Mouse (Mus musculus): Measurements from ENCODE around the gene Kcna2.

The Kcna2 gene

DNA sequence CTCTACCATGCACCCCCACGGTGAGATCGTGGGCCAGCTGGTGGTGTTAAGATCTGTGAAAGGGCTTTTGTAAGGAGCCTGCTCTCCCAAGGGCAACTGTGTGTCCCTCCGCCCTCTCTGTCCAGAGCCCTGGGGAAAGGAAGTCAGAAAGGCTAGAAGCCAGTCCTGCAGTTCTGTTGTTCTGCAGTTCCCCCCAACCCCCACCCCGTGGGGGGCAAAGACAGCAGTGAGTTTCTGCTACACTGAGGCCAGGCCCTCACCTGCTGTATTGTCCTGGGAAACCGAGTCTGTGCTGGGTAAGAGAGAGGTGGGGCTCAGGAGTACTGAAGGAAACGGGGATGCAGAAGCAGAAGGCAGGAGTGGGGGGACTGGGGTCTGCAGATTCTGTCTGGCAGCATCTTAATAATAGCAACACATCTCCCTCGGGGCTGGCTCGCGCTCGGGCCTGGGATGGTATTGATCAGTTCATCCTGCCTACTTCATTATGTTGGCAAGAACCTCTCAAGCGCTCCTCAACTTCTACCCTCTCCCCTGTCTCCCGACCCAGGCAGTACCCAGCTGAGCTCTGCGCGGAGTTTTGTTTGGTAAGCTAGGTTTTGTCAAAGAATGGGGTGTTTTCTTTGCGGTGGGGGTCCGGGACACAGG is at the start of gene Kcna2:
Gene Kcna2, plus strand, starts transcription at position 336 of the 645 bp plus-strand sequence.
- DNase-seq (ENCODE audit: low read depth, low spot score) = no peak

DNA sequence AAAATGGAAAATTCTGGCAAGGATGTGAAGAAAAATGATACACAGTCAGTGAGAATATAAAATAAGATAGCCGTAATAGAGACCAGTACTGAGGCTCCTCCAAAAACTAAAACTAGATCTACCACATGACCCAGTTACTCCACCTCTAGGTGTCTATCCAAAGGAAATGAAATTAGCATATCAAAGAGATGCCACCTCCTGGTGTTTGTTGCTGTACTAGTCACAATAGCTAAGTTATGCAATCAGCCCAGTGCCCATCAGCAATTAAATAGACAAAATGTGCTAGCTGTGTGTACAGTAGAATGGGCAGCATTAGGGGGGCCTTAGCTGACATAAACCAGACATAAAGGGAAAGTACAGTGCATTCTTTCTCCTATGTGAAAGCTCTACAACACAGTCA is 39.5 kb upstream of the Kcna2 start:
- DNase-seq (ENCODE audit: low read depth, low spot score) = no peak

DNA sequence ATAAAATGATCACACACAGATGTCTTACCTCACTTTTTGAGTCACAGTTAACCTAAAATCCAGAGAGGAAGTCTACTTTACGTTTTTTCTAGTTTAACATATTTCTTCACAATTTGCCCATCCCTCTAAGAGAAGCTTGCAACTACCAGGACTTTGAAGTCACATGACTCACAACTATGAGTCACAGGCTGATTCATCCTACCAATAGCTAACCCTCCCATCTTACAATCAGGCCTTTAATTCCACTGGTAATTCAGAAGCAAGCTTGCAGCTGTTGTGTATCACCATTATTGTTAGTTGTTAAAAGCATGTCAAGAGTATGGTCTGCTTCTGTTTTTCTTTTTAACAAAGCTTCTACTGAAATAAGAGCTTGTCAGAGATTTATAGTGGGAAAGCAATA is 38.2 kb upstream of the Kcna2 start:
- no peak for DNase-seq (ENCODE audit: low read depth, low spot score)

DNA sequence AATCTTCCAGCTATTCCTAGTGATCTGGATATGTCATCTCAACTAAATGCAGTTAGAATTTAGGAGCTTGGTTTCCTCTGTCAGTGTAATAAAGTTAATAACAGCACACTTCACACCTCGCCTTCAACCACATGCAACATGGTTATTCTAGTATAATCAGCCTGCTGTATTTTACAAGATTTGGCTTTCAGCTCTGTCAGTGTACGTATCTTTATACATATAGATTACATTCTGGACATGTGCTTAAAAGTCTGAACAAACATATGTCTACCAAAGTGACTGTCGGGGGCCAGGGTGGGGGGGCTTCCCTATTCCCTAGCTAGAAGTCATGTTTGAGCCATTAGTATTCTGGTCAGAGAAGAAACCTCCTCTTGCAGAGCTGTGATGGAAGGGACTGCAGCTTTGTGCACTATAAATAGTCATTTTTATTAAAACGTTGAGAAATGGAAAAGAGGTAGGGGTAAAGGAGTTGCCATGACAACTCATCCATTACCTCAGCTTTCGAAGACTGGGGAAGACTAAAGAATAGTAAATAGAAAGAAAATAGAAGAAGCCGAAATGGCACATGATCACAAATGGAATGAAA is 35.3 kb upstream of the Kcna2 start:
- no peak for DNase-seq (ENCODE audit: low read depth, low spot score)

DNA sequence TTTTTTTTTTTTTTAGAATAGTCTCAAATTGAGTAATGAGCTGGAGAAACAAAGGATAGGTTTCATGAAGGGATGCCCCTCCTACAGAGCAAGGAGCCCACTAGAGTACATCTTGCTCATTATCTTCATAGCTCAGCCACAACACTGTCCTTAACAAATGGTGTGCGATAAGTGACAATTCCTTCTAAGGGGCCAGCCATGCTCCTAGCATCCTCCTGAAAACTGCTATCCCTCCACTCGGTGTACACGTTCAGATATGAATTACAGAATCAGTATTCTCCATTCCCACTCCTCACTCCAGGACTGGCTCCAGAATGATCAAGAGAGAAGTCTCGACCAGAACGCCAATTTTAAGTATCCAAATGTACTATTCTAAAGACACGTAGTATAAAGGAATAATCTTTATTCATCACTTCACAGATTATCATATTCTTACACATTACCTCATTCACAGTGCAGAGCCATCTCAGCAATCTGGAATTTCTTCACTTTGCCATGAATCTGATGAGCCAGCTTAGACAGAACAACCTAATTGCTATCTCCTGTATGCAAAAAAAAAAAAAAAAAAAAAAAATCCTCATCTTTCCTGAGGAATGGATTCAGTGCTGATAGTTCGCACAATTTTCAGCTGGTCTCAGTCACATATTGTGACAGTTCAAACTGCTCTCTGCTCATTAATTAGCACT is 34.6 kb upstream of the Kcna2 start:
- no peak for DNase-seq (ENCODE audit: low read depth, low spot score)

DNA sequence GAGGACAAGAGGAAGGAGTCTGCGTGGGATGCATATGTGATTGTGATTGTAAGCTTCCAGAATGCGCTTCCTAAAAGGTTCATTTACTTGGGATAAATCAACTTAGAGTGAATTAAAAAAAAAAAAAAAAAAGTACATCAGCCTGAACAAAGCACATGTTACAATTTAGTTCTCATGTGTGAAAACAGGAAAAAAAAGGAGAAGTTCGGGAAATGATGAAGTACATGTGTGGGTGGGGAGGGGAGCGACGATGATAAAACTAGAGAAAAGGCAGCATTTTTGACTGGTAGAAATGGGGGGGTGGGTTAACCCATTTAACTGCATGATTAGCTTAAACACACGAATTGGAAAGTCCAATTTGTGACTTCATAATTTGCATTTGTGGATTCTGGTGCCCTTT is 33.7 kb upstream of the Kcna2 start:
- DNase-seq (ENCODE audit: low read depth, low spot score) = no peak

DNA sequence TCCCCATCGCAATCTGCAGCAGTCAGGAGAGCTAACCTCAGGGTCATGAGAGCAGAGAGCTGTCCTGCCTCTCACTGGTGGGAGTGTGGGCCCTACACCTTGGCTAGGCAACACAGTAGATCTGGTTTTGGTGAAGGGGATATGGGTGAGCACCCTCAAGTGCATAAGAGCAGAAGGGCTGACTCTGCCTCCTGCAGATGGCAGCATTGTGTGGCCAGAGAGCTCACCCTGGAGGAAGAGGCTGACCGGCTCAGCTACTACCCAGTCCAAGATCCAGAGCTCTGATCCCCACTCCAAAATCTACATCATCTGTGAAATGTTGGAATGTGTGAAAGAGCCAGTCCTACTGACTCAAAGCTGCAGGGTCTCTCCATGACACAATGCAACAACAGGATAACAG is 27.1 kb upstream of the Kcna2 start:
- DNase-seq (ENCODE audit: low read depth, low spot score) = no peak

DNA sequence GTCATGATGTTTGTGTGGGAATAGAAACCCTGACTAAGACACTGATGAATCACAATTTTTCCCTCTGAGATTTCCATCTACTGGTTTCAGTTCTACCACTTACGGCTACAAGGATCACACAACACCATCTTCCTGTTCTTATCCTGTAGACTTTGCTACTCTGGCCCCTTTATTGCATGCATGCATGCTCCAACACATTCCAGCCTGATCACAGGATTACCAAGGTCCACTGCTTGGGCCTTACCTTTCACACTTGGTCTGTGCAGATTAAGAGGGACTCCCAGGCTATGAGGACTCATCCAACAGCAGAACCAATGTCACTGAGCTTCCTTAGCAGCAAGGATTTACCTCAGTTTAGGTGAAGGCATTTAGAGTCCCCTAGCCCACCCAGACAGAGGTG is 25.2 kb upstream of the Kcna2 start:
- DNase-seq (ENCODE audit: low read depth, low spot score) = no peak

DNA sequence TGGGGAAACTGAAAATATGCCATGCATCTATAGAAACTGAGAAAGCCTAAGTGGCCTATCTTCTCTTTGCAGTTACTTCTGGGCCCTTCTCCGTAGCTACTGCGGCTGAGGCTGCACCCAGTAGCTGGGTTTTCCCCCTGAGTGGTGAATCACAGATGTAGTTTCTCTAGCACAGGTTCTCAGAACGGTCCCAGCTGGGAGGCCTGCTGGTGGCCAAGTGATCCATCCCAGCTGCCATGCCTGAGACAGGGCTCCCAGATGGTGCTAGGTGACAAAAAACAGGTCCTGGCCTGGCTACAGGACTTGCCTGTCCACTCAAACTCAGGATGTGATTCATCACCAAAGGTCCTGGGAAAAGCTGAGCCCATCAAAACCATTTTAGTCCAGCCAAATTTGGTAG is 24.3 kb upstream of the Kcna2 start:
- no peak for DNase-seq (ENCODE audit: low read depth, low spot score)

DNA sequence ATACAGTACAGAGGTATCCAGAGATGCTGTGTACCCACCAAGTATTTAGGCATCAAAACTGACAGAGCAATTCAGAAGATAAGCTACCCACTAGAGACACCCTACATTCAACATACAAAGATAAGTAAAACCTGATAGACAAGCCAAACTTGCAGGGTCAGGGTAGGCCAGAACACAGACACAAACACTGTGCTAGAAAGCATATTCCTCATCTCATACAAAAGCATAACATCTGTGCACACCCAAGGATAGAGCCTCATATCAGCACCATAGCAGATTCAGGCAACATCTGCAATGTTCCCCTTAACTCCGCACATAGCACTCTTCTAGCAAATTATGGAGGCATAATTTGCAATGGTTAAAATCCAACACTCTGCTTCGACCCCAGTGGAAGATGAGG is 23.8 kb upstream of the Kcna2 start:
- no peak for DNase-seq (ENCODE audit: low read depth, low spot score)

DNA sequence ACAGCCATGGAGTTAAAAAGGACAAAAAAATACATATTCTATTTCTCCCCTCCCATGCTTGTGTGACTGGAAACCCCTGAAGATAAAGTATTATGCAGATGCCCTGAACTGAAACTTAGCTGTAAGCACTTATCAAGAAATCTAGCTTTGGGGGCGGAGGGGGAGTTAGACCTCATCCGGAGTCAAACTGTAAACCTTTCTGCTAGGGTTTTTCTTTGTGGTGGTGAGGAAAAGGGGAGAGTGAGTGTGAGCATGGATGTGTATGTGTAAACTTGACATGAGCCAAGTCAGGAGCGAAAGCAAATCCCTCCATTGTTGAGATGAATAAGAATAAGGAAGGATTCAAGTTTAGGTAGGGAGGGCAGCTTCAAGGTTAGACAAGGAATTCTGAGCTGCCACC is 20.1 kb upstream of the Kcna2 start:
- no peak for DNase-seq (ENCODE audit: low read depth, low spot score)

DNA sequence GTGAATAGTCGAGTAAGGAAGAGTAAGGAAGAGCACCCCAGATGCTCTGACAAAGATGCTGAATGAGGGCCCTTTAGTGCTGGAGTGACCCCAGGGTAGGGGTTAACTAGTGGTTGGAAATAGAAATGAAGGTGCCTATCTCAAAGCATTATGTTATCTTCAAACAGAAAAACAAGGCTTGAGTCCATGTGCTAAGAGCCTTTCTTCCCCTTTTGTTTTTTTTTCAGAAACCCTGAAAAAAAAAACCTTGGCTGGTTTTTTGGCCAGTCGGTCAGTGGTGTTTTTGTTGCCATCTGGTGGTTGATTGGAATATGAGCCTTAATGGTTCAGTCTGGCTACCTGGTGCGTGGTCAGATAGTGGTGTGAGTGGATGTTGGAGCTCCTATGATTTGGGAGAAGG is 19.7 kb upstream of the Kcna2 start:
- DNase-seq (ENCODE audit: low read depth, low spot score) = no peak

DNA sequence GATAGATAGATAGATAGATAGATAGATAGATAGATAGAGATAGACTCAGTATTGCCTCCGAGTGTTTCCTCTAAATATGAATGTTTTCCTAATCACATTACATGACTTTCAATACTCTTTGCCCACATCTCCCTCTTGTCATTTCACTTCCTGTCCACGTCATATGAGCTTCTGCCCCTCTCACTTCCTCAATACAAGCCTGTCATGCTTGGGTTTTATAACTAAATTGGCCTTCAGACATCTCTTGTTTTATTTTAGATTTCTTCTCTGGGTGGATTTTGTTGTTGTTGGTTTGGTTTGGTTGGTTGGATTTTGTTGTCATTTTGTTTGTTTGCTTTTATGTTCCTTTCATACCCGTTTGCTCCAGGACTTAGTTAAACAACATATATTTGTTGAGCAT is 16.4 kb upstream of the Kcna2 start:
- DNase-seq (ENCODE audit: low read depth, low spot score) = no peak

DNA sequence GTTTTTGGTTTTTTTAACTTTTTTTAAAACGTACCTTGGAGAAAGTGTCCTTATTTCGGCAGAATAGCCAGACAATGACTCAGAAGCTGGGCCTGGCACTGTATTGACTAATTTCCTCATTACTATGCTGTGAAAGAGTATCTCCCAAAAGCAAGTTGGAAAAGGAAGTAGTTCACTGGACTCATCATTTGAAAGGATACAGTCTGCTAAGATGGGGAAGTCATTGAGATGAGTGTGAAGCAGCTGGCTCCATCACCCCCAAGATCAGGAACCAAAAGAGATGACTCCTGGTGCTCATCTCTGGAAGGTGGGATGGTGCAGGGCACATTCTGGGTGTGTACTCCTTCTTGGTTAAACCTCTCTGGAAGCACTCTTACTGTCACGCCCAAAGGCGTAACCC is 13.5 kb upstream of the Kcna2 start:
- no peak for DNase-seq (ENCODE audit: low read depth, low spot score)

DNA sequence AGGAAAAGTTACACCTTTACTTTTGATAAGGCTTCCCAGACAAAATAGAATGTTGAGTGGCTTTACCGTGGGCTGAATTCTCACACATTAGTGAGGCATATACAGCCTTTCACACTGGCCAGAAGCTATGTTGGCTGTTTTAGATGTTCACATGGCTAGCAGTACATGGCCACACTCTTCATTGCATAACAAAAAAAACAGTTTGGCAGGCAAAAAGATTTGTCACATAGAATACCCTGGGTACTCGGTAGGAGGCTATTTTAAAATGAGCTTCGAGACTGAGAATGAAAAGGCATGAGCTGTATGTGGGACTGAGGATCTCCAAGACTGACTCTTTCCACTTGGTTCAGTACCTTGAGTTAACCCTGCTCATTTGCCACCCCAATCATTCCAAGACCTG is 12.1 kb upstream of the Kcna2 start:
- no peak for DNase-seq (ENCODE audit: low read depth, low spot score)

DNA sequence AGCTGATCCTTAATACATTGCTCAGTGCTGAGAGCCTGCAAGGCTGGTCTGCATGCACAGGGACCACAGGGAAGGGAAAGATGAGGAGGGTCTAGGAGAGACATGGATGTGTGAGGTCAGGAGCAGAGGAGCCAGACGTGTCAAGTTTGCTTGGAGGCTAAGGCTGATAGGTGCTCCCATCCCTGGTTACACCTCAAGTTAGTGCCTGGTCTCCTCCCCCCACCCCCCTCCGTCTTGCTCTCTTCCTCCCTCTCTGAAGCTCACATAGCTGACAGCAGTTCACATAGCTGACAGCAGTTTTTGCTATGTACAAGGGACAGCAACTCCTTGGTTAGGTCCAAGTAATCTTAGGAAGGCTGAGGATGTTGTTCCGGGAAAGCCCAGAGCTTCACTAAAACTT is 11.5 kb upstream of the Kcna2 start:
- no peak for DNase-seq (ENCODE audit: low read depth, low spot score)

DNA sequence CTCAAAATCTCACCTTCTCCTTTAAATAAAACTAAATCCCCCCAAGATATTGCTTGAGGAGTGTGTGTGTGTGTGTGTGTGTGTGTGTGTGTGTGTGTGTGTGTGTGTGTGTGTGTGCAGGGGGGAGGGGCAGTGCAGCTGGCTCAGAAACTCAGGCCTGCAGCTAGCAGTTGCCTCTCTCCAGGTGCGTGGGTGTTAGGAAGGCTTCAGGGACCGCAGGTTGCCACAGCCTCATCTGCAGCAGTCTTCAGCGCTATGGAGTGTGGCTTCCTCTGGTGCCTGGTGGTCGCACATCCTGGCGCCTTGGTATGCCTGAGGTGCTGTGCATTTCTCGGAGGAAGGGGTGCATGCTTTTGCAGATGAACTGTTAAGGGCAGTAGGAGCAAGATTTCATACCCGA is 10.9 kb upstream of the Kcna2 start:
- DNase-seq (ENCODE audit: low read depth, low spot score) = no peak

DNA sequence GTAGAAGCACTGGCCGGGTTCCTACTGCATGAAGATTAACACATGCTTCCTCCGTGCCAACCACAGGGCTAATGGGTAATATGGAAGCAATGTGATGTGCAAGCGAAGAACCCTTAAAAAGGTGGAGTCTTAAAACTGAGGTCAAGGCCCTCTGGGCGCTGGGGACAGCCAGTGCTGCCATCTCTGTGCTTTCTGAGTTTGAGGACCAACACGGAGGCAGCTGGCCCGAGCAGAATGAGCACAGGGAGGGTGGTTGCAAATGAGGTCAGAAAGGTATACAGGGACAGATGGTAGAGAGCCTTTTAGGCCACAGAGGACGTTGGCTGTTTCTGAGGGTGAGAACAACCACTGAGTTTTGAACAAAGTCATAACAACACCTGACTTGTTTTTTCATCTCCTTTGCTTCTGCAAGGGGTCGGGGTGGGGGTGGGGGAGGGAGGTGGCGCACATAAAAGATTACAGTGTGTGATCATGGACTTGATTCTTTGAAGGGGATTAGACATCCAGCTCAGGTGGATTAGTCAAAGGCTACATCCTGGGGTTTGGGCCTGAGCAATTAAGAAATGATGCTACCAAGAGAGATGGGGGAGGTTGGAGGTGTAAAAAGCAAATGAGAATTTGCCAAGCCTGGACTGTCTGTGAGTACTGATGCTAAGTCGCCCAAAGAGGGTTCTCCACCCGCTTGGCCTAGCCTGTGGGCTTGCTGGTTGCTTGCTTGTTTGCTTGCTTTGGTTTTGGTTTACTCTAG is 10.4 kb upstream of the Kcna2 start:
- DNase-seq (ENCODE audit: low read depth, low spot score) = no peak

DNA sequence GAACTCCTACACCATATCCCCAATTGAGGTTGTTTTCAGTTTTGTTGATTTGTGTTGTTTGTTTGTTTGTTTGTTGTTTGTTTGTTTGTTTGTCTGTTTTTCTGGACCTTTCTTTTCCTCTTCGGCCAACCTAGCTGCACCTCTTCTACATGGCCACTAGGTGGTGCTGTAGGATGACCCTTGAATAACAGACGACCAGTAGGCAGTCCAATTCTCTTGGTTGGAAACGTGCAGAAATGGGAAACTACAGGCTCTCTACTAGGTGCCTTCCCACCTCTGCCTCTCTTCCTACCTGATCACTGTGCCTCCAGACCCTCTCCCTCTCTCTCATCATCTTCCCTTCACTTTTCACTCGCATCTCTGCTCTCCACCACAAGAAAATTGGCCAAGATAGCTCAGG is 6.9 kb upstream of the Kcna2 start:
- no peak for DNase-seq (ENCODE audit: low read depth, low spot score)

DNA sequence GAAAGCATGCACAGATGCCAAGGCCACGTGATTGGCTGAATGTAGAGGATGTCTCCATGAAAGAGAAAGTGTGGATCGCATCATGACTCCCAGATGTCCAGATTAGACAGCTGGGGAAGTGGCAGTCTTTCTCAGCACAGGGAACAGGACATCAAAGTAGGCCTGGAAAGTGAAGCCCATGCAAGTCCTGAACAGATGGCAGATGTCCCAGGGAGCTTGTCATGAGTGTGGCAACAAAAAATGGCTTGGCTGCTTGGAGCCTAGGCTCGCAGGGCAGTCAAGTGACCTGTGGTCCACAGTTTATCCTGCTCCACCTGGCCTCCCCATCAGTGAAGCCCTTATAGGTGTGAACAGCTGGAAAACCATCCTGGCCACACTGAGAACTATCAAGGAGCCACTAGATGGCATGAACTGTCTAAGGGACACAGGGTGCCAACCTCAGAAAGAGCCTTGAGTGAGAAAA is 4.6 kb upstream of the Kcna2 start:
- no peak for DNase-seq (ENCODE audit: low read depth, low spot score)

DNA sequence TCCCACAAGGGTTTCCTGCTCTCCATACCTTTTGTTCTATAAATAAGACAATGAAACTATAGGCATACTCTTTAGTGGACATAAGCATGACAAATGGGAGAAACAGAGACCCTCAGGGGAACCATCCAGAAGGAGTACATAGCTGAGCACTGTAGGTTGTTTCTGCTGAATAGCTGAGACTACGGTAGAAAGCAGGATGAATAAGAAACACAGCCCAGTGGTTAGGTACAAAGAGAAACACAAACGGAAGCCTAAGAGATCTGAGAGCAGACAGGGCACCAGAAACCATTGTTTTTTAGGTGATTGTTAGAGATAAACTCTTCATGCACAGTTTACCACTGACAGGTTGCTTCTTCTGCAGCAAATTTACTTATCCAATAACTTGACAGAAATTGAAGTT is 1.1 kb upstream of the Kcna2 start:
- DNase-seq (ENCODE audit: low read depth, low spot score) = no peak

DNA sequence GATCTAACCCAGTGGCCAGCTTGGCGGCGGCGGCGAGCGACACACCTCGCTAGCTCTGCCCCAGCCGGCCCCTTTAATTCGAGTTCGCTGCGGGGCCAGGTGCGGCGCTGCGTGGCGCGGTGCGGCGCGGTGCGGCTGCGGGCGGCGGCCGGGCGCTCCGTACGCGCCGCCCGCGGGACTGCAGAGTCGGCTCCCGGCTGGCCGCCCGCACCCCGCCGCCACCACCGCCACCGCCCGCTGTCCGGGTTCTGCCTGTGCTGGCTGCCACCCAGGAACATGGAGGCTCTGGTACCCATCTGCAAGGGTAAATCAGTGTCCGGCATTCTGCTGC is 475 bp downstream of the Kcna2 start:
- no peak for DNase-seq (ENCODE audit: low read depth, low spot score)
